Mouse (Mus musculus) 3134 (cell line): ENCODE measurements around the gene Agbl1.

ENCODE experiments used
- DNase-seq: peaks from one replicate; pipeline ENCODE4 v3.0.0-alpha.2; 2011; ENCODE audit warnings: low spot score; ENCODE audit not compliant: insufficient read length; ENCODE audit errors: extremely low read depth

Agbl1 gene

GRCm38 (mm10) chr7:76389240-76389639 lies 159.6 kb downstream of the Agbl1 start:
- DNase-seq, result no peak

DNA sequence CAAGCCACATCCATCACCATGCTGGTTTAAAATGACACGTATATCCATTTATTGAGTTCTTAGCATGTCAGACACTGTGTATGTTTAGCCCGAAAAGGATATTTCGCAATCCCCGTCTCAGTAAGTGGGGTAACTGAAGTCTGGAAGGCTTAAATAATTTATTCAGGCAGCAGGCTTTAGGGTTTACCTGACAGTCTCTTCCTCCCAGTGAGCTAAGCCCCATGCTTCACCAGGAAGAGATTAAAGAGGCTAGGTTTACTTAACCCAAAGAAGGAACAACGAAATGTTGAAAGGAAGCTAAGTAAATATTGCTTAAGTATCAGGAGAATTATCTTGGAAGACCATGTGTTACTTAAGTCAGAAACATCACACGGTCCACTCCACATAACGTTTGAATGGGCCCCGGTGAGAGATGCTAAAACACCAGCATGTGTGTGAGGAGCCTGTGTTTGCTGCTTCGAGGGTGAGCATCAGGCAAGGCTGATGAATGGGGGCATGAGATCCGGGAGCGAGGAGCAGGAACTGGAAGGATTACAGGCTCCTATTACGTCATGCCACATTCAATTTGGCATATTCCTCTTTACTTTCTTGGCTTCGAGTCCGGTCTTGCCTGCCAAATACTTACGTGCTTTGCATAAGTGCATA lies 162.7 kb downstream of the Agbl1 start:
- no peak for DNase-seq

DNA sequence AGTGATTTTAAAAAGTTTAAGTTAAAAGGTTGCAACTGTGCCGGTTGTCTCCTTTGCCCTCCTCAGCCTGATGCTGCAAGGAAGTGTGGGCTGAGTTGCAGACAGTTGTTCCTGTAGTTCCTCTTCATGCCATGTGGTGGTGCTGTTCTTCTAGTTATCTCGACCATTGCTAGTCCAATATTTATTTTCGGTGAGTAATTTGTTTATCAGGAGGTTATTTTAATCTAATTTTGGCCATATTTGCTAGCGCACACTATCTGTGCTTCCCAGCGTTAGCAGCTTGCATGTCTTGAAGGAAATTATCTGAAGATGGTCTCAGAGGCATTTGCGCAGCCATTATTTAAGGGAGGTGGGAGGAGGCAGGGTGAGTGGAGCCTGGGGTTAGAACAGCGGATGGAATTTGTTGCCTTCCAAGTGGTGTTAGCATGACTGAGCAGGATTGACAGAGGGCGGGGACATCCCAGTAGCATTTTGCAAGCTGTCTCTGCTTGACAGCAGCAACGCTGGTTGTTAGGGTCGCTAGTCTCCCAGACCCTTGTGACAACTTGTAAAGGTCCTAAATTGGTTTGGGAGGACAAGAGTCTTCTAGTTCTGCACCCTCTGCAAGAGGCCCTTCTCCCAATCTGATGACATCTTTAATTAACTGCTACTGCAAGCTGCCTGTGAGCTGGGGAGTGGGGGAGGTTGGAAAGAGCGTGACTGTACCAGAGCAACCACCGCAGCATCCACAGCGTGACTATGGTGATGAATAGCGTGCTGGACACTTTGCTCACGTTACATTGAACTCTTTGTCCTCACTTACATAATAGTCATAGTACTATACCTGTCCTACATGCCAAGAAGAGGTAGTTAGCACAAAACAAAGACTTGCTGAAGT lies 163.5 kb downstream of the Agbl1 start:
- DNase-seq, result no peak

GRCm38 (mm10) chr7:76407930-76408557 lies 178.4 kb downstream of the Agbl1 start:
- peak; percentile 3 for DNase-seq

GRCm38 (mm10) chr7:76409020-76409419 lies 179.3 kb downstream of the Agbl1 start:
- DNase-seq, result no peak

DNA sequence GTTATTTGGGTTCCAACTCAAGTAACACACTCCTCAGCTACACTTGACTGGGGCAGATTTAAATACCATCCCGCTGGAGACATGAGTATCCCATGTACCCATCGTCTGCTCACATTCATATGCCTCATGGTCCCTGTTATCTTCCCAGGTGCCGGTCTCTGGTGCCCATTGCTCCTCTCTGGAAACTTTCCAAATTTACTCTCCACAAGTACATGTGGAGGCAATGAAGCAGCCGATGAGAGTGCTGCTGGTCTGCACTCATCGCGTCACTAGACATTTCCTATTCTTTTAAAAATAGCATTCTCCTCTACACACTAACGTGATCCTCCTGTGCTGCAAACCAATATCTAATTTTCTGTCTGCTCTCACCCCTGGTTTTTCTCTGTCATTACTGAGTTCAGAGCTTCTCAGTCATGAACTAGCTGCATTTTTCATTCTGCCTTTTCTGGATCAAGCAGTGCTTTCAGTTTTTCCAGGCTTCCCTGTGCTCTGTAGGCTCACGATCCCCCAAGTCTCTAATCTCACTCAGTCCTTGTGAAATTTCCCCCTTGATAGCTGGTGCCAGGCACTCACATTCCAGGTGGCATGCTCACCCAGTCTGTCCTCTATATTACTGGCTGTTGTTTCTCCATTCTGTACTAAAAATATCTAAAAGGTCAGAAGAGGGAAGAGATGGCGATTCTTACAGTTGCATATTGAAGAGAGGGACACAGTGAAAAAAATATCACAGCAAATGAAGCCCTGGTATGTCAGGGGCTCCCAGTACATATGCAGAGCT lies 180.9 kb downstream of the Agbl1 start:
- DNase-seq, result no peak

- no peak for DNase-seq
These were observed 182.4 kb downstream of the Agbl1 start for GRCm38 (mm10) chr7:76411933-76412587.

DNA sequence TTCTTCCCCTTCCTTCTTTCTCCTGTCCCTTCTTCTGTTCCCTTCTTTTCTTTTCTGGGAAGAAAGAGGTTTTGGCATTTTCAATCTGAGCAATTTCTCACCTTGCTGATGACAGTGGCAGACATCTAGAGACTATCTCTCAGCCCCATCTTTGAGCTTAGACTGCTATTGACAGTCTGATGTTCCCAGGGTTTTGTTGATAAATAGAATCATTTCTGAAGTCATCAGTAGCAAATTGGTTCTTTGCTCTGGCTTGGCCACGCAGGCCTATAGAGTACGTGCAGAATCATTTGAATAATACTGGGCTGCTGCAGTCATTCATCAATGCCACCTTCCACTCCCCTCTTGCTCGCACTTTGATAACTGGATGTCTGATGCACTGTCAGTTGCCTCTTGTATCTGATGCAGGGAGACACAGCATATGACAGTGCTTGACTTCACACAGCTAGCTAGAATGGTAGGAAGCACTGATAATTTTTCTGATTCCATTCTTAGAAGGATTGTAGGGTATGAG lies 186.5 kb downstream of the Agbl1 start:
- DNase-seq, result no peak

- DNase-seq, result no peak
These were observed 208.9 kb downstream of the Agbl1 start for GRCm38 (mm10) chr7:76438581-76438980.

- no peak for DNase-seq
These were observed 209.3 kb downstream of the Agbl1 start for GRCm38 (mm10) chr7:76438988-76439387.

DNA sequence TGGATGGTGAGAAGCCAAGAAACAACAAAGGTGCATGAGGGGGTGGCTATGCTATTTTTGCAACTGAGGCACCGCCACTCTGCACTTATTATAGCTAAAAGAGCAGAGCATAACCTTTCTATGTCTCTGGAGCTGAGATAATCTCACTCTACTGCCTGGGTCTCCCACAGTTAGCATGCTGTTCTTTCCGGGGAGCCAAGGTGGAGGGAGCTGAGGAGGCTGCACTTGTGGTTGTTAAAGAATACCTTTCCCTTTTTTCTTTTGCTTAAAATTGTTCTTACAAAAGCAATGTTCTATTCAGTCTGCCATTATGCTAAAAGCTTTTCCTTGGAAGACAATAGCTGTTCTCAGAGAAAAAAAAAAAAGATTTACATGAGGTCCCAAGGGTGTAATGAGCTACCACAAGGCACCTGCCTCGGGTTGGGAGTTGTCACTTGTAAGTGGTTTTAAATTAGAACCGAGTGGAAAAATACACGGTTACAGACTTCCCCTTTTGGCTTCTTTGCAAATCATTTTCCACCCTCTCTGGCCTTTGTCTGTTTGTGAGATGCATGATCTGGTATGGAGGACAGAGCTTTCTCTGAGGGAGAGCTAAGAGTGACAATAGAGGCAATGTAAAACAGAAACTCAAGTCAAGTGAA lies 232.8 kb downstream of the Agbl1 start:
- DNase-seq, result no peak

GRCm38 (mm10) chr7:76466427-76466826 lies 236.7 kb downstream of the Agbl1 start:
- DNase-seq, result no peak

- no peak for DNase-seq
These were observed 244.5 kb downstream of the Agbl1 start for GRCm38 (mm10) chr7:76474233-76474632.

DNA sequence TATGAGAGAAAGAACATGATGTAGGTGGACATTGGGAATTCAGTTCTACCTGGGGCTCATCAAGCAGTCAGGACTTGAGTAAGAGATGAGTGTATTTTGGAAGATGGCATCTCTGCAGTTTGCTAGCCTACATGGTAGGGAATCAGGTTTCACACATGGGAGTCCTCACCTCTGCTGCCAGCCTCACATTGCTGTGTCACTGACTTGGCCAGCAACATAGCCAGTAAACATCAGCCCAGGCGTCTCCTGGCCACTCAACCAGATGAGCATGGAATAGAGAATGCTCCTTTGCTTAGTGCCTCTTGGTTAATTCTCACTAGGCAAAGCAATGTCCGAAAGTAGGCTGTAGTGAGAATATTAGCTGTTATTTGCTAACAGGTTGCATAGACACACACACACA lies 255.9 kb downstream of the Agbl1 start:
- no peak for DNase-seq

DNA sequence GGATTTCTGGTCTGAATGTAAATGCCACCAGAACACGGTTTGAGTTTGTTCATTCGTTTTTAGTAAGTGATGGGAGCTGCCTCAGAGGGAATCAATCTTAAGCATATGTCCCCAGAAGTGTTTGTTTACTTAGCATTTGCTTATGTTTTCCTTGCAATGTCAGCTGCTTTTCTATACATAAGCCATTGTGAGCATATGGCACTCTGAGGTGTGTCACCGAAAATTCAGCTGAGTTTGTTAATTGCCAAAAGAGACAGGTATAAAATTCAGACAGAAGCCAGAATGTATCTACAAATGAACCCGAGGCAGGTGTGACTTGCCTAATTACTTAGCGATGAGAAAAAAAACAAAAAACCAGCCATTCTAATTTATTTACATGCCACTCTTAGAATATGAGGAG lies 257.8 kb downstream of the Agbl1 start:
- no peak for DNase-seq

DNA sequence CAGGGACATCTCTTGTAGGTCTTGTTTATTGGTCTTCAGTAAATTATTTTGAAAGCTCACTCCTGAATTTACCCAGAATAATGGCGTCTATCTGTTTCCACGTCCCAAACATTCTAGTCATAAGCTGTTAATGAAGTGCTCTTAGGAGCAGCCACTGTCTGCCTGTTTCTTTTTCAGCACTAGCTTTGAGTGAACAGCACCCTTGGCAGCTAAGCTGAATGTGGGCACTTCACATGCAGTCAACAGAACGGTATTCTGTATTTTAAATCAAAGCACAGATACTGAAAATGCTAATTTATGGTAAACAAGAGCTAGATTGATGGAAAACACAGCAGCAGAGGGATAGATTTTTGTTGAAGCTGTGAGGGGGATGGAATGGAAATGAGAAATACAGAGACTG lies 294.6 kb downstream of the Agbl1 start:
- DNase-seq, result no peak

GRCm38 (mm10) chr7:76546456-76546855 lies 316.8 kb downstream of the Agbl1 start:
- no peak for DNase-seq

DNA sequence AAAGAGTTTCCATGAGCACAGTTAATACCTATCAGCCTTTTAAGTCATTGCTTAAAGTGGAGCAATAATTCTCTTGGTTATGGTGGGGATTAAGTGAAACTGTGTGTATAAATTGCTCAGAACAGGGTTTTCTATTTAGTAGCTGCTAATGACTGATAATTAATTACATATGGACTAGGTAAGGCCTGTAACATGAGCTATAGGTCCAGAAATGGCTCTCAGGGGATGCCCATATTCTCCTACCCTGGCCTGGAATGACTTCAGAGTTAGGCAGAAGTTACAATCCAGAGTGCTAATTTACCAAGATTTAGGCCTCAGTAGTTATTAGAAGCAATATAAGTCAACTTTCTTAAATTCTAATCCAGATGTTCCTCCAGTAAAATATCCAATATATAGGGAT lies 317.6 kb downstream of the Agbl1 start:
- DNase-seq, result no peak

GRCm38 (mm10) chr7:76551860-76552259 lies 322.2 kb downstream of the Agbl1 start:
- no peak for DNase-seq
